ENCODE assay signal across 15 mouse cellular contexts in genomic region chr12:26635665-26636241, GRCm38 (mm10).
A peak's percentile ranks its signal among the peaks of the same experiment; 100 is the strongest.
DNase-seq lines count a peak whose midpoint lies in the region; ATAC-seq lines count a peak whose summit lies in the region.
"Had no signal": no experiment of that assay in that cellular context is flagged by ENCODE, and none has a peak within 500 bp of the region (broad histone marks: within the 10 kb centered on the region; RNA-seq: fewer than 3 reads in every experiment).

No protein-coding gene starts in this region.

- peaks cover 10% of the 10 kb centered on the region for H3K4me1 ChIP-seq in heart, embryonic 10.5 days
- peaks cover 36% of the 10 kb centered on the region for H3K4me1 ChIP-seq in embryonic facial prominence, embryonic 10.5 days
- H3K4me1 ChIP-seq in hindbrain, embryonic 12.5 days = peaks cover 30% of the 10 kb centered on the region
- H3K4me1 ChIP-seq in neural tube, embryonic 12.5 days = peaks cover 29% of the 10 kb centered on the region

- no peak overlapping the region for H3K4me3 ChIP-seq in heart, embryonic 10.5 days
- H3K4me3 ChIP-seq in embryonic facial prominence, embryonic 10.5 days = no peak overlapping the region
- no peak overlapping the region for H3K4me3 ChIP-seq in hindbrain, embryonic 12.5 days
- no peak overlapping the region for H3K4me3 ChIP-seq in neural tube, embryonic 12.5 days
- H3K4me3 ChIP-seq: heart, embryonic 13.5 days; limb, embryonic 12.5 days had no signal

- H3K36me3 ChIP-seq in heart, embryonic 10.5 days = no peaks in the 10 kb centered on the region
- no peaks in the 10 kb centered on the region for H3K36me3 ChIP-seq in embryonic facial prominence, embryonic 10.5 days (replicated peaks)
- no peaks in the 10 kb centered on the region for H3K36me3 ChIP-seq in hindbrain, embryonic 12.5 days
- H3K36me3 ChIP-seq in neural tube, embryonic 12.5 days = no peaks in the 10 kb centered on the region
- H3K36me3 ChIP-seq: G1E; heart, embryonic 13.5 days; limb, embryonic 12.5 days had no signal

- no peaks in the 10 kb centered on the region for H3K9me3 ChIP-seq in heart, embryonic 10.5 days
- no peaks in the 10 kb centered on the region for H3K9me3 ChIP-seq in embryonic facial prominence, embryonic 10.5 days
- no peaks in the 10 kb centered on the region for H3K9me3 ChIP-seq in hindbrain, embryonic 12.5 days (replicated peaks)
- no peaks in the 10 kb centered on the region for H3K9me3 ChIP-seq in neural tube, embryonic 12.5 days
- H3K9me3 ChIP-seq: heart, embryonic 13.5 days; limb, embryonic 12.5 days had no signal

- peak overlapping the region; percentile 19 for H3K4me2 ChIP-seq in hindbrain, embryonic 12.5 days (replicated peaks)
- H3K4me2 ChIP-seq in neural tube, embryonic 12.5 days (replicated peaks) = peak overlapping the region; percentile 25; the same call in 1 of the 2 replicates
- H3K4me2 ChIP-seq: heart, embryonic 13.5 days; limb, embryonic 12.5 days had no signal

- no peak overlapping the region for H3K27ac ChIP-seq in heart, embryonic 10.5 days
- peak overlapping the region; percentile 36; the same call in 1 of the 2 replicates for H3K27ac ChIP-seq in embryonic facial prominence, embryonic 10.5 days (replicated peaks)
- H3K27ac ChIP-seq in hindbrain, embryonic 12.5 days = peak overlapping the region; percentile 88
- no peak overlapping the region; the same call in 1 of the 2 replicates for H3K27ac ChIP-seq in neural tube, embryonic 12.5 days
- H3K27ac ChIP-seq: heart, embryonic 13.5 days; limb, embryonic 12.5 days had no signal

- H3K27me3 ChIP-seq in heart, embryonic 10.5 days (ENCODE audit: insufficient read depth, poor library complexity, severe bottlenecking) = no peaks in the 10 kb centered on the region
- H3K27me3 ChIP-seq in embryonic facial prominence, embryonic 10.5 days (replicated peaks; ENCODE audit: low read depth, poor library complexity, severe bottlenecking) = no peaks in the 10 kb centered on the region
- no peaks in the 10 kb centered on the region for H3K27me3 ChIP-seq in hindbrain, embryonic 12.5 days
- no peaks in the 10 kb centered on the region for H3K27me3 ChIP-seq in neural tube, embryonic 12.5 days (replicated peaks)
- H3K27me3 ChIP-seq: heart, embryonic 13.5 days; limb, embryonic 12.5 days had no signal

- 61% methylated on average over 4 of the region's 4 CpGs for WGBS in heart, embryonic 10.5 days
- WGBS in embryonic facial prominence, embryonic 10.5 days = 54% methylated on average over 4 of the region's 4 CpGs
- whole genome bisulfite sequencing in hindbrain, embryonic 12.5 days = 41% methylated on average over 4 of the region's 4 CpGs
- 43% methylated on average over 4 of the region's 4 CpGs for WGBS in neural tube, embryonic 12.5 days

- intact Hi-C loops in left cerebral cortex, postnatal 25 days (cut with DNase I) = no loop called here

- H3K9ac ChIP-seq in hindbrain, embryonic 12.5 days = no peak overlapping the region
- H3K9ac ChIP-seq in neural tube, embryonic 12.5 days = no peak overlapping the region
- H3K9ac ChIP-seq: heart, embryonic 13.5 days; limb, embryonic 12.5 days had no signal

- ATAC-seq in hindbrain, embryonic 12.5 days (ENCODE audit: low FRiP score) = peak; percentile 76
- peak; percentile 61 for ATAC-seq in neural tube, embryonic 12.5 days (ENCODE audit: low FRiP score, low read depth)
- ATAC-seq in monocyte, adult 5-6 weeks (replicated peaks; ENCODE audit: insufficient number of reproducible peaks, low FRiP score, low TSS enrichment, poor library complexity, severe bottlenecking) = no peak
- ATAC-seq: activated CD4-positive, CD25-positive, alpha-beta regulatory T cell, adult 4 months had no signal

- peak; percentile 39 for DNase-seq in heart, embryonic 10.5 days (ENCODE audit: low spot score)
- DNase-seq in heart, adult 8-10 months (ENCODE audit: low spot score) = no peak
- no peak for DNase-seq in embryonic facial prominence, embryonic 10.5 days (ENCODE audit: low spot score)
- DNase-seq in kidney, adult 18-20 months = no peak
- no peak for DNase-seq in left cerebral cortex, postnatal 25 days (ENCODE audit: low spot score in 2 of 2)
- DNase-seq: kidney, adult 2 months; lung, adult 2 months; right cerebral cortex, adult 18-20 months had no signal

Comparison
In these comparisons a context has a peak if more than half of its experiments do, and no peak if none do; other contexts are left out.
1. H3K27ac ChIP-seq: peak in embryonic facial prominence, embryonic 10.5 days (single experiment) and hindbrain, embryonic 12.5 days (single experiment); none in heart, embryonic 10.5 days (single experiment) and neural tube, embryonic 12.5 days (single experiment).